Mouse (Mus musculus) activated CD4-positive, CD25-positive, alpha-beta regulatory T cell, adult 4 months (primary cell): ENCODE results near the gene Pou2f1. TPM values are rescaled to one million over a fixed set of nuclear protein-coding genes. Genes with fewer than 3 reads are reported as not detected.

Experiments used
- ATAC-seq: one replicate; pipeline ENCODE4 v1.8.0; 2017
- polyA plus RNA-seq, 2 experiments: library from polyadenylated mRNA; unstranded; fragments of 100-300 nt; shearing (Covaris generic); gene quantifications; one replicate each; pipeline ENCODE4 v1.2.1; 2017

Gene Pou2f1
- polyA plus RNA-seq, 2 experiments from 2014 or later = 34.8 to 36.9 TPM

DNA sequence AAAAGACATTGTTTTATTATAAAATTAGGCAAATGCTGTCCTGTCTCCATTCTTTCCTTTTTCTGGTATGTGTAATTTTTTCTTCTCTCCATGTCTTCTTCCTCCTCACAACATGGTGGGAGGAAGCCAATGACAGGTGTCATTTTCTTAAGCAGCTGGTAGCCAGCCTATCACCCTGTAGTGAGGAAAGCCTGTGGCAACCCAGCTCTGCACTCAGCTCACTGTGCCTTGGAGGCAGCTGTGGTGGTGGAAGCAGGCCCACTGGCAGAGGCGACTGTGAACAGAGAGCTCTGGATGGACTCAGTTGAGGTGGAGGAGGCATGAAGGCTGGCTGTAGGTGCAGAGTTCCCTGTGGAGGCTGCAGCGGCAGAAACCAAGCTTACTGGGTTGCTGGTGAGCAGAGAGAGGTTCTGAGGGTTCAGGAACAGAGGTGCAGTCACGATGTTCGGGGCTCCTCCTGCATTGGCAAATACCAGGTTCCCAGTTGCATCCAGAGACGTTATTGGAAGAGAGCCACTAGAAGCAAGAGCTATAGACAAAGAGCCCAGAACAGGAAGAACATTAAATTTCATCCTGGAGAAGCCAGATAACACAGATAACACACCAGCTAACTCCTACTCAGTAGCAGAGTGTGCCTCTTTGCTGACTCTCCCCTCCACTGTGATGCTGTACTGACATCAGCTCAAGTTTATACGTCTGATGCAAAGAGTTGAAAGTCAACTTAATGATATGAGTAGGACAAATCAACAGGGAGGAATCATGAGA is 126.8 kb downstream of the Pou2f1 start:
- ATAC-seq = no peak

DNA sequence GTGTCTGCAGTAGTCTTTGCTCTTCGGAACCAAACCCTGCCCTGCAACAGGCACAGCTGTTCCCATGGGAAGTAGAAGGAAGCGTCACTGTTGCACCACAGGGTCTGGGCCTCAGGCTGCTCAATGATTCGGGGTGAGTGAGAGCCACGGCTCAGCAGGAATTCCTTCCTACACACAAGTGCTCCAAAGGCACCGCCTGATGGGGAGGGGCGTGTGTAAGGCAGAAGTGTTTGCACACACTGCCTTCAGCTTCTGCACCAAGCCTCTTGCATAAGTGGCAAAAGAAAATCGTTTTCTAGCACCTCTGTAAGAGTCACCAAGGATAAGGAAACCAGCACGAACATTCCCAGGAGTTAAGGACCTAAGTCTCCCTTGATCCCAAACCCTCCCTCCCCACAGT is 127.8 kb downstream of the Pou2f1 start:
- ATAC-seq = no peak

DNA sequence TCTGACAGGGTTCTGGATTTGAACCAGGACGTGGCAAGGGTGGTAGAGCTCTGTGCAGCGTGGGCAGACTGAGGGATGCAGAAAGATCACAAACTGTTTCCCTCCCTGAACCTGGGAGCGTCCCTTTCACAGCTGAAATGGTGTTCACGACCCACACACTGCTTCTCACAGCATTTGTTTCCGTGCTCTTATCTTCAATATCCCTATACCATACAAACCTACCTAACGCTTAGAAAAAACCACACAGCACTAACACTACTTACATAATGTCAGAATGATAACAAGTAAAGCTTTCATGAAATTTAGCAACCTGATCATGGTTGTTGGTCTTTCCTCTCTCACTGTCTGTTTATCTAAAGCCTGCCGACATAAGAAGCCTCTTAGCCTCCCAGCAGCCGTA is 133.8 kb downstream of the Pou2f1 start:
- ATAC-seq = peak; percentile 46

DNA sequence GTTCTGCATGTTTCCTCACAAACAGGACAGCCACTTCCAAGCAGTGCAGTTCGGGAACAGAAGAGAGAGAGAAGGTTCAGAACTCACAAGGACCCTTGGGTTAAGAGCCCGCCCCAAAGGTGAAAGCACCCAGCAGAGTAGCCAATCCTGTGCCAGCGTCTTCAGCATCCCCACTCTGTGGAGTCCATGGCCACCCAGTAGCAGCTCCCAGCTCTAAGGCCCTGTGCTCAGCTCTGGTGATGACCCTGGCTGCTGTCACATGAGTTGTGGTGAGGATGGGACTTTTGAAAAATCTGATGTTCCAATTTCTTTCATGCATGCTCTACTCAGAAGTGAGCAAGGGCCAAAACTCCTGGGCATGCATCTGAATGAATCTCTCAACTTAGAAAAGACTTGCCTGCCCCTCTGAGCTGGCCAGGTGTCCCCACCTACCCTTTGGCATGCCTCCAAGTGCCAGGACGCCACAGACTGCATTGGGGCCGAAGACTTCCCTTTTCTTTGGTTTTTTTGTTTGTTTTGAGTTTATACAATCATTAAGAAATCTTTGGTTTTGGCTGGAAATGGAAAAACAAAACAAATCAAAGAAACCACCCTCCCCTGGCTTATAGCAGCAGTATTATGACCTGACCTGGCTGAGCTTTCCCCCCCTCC is 135.7 kb downstream of the Pou2f1 start:
- ATAC-seq = no peak

DNA sequence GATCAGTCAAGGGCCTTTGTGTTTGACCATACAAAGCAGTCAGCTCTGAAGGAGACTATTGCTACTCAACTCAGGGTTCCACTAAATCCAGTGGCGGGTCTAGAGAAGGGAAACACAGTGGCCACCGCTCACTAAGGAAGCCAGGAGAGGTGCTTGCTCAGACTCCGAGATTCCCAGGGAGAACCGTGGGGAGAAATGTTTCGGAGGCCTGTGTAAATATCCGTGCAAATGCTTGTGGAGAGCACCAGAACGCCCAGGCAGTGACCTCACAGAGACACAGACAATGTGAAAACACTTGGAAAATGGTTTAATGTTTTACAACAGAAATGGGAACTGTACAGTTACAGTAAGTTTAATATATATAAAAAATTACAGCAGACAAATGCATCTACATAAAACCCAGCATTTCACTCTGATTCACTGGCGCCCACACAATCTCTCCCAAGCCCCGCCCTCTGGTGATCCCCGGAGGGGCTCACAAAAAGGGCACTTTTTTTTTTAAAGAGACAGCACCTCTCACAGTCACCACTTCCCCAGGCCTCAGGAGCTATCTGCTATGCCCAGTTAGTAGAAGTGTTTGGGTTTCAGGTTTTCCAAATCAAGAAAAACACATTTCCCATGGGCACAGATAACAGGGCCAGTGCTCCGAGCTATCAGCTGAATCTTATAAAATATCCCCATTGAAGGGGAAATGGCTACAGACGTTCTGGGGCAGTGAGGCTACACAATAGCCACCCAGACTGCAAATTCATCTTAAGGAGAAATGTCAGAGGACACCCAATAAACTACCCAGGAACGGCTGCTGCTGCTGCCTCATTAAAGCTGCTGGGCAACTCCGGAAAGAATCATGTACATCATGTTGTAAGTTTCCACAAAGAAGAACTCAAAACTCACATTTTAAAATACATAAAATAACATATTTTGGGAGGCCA is 137.3 kb downstream of the Pou2f1 start:
- ATAC-seq = no peak

DNA sequence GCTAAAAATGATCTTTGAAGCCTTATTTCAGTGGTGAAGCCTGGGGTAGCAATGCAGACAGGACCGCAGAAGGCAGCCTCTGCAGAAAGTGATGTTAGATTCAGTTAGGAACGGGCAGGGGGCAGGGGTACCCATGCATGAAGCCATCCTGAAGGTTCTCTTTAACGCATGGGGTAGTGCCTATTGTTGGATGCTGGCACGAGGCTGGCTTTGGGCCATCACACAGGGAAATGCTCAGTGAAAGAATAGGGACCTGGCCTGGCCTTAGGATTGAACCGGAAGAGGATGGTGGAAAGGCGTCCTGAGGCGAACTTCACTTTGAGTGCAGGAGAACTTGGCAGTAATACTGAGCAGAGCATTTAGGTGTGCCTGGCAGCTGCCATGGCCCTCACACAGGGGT is 140.4 kb downstream of the Pou2f1 start:
- no peak for ATAC-seq

DNA sequence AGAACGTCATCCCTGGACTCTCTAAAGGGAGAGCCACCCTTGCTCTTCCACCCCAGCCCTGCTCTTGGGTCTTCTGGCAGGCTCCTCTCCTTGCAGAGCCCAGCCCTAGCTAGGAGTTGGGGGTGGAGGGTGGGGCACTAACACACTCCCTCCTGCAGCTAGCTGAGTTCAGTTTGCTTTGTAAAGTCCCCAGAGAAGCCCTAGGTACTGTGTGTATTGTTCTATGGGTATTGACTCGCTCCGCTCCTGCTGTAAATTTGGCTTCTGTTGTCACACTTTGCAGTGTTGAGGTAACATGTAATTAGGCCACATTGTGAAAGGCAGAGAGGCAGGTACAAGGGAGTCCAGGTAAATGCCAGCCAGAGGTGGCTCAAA is 141.3 kb downstream of the Pou2f1 start:
- no peak for ATAC-seq

DNA sequence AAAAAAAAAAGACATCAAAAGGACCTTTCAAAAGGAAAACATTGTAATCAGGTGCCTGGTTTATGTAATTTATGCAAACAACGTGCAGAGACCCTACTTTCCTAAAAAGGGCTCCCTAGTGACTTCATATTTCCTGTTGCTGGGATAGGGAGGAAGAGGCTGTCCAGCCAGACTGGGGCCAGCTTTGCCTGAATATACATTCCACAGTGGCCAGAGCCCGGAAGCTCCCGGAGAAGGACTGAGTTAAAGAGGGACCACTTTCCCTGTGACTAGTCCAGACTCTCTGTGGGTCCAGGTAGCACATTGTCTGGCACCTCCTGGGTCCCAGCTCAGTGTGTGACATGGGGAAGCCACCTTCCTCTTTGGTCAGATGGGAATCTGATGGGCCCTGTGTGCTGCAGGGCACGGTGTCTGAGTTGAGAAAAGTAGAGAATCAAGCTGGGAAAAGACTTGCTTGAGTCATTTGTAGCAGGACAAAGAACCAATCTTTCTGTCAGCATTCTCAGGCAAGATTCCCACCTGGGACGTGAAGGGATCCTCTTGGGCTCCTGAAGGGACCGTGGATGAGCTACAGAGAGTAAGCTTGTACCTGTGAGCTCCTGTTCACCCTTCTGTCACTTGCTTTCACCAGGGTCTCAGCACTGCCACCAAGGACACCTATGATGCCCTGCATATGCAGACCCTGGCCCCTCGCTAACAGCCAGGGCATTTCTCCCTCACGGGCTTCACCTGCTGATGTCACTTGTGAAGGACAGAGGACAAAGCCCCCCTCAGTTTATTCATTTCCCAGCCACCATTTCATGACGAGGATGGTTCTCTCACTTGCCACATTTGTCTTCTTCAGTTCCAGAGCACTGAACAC is 141.9 kb downstream of the Pou2f1 start:
- no peak for ATAC-seq

DNA sequence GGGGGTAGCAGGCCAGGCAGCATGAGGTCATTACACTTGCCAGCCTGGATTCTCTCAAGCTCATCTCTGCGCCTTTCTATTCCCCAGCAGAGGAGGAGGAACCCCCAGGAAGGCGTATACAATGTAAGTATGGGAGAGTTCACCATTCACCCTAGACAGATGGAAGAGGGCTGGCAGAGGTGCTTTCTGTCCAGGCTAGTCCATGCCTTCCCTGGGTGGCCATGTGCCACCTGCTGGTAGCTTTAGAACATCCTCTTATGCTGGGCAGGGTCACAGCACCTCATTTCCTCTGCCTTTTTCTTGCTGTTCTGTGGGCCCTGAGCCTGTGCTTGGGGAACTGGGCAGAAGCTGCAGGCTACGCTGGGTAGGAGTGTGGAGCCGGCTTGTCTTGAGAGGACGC is 144.1 kb downstream of the Pou2f1 start:
- ATAC-seq = peak; percentile 26

DNA sequence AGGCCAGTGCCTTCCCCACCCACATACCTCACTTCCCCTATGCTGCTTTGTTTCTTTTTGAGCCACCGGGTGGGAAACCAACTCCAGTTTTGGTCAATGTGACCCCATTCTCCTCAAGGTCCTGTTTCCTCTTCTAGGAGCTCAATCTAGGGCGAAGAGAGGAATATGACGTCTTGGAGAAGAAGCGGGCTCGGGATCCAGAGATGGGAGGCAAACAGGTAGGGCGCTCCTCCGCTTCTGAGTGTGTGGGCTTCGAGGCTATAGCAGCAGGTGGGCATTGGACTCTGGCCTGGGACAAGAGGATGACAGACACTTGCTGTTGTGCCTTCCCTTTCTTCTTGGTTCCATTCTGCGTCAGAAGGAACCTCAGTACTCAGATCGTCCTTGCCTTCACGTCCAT is 145.2 kb downstream of the Pou2f1 start:
- no peak for ATAC-seq

DNA sequence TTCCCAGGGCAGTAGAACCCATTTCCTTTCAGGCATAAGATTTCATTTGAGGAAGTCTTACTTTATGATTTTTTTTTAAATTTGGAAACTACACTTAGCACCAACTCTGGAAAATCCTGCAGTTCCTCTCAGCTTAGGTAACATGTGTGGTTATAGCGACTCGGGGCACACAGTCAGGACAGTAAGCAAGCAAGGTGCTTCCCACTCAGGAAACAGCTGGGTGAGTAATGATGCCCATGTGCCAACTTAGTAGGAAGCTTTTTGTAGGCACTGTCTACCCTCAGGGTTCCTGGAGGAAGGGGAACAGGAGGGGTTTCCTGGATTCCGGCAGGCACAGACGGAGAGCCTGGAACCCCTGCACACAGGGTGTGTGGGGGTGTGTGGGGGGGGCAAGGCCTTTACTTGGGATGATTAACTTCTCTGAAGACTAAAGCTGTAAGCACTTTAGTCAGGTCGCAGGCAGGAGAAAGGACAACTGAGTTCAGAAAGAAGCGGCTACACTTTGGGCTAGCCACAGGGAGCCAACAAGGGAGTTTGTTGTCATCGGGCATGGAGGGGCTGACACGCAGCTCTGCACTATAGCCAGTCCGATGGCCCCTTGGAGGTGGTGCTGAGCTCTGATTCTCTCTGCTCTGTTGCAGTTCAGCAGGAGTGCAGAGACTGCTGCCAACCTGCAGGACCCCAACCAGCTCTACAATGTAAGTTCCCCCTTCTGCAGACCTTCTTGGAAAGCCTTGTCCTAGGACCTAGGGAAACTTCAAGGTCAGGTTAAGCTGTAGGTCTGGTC is 146.5 kb downstream of the Pou2f1 start:
- no peak for ATAC-seq

DNA sequence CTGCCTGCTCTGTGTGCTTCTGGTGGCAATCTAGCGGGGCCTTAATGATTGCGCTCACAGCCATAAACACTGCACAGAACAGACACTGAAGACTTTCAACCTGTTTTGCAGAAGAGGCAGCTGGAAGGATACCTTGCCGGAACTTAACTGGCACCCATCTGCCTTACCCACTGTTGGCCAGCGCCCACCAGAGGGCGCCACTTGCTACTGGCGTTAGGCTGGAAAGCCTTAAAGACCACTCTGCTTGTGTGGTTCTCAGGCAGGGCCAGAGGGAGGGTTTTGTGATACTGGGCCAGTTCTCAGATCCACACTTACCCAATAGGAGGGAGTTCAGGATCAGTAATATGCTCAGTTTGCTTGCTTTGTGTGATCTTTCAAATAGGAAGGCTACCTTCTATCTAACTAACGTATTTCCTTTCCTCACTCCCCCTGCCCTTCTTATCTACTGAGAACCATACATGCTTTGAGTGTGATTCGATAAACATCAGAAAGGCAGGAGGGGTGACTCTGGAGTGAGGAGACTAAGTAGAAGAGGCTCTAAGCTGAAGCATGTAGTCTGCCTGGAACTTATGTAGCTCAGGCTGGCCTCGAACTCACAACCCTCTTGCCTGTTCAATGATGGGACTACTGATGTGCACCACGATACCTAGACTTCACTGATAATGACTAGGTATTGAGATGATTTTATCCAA is 148.6 kb downstream of the Pou2f1 start:
- ATAC-seq = no peak

DNA sequence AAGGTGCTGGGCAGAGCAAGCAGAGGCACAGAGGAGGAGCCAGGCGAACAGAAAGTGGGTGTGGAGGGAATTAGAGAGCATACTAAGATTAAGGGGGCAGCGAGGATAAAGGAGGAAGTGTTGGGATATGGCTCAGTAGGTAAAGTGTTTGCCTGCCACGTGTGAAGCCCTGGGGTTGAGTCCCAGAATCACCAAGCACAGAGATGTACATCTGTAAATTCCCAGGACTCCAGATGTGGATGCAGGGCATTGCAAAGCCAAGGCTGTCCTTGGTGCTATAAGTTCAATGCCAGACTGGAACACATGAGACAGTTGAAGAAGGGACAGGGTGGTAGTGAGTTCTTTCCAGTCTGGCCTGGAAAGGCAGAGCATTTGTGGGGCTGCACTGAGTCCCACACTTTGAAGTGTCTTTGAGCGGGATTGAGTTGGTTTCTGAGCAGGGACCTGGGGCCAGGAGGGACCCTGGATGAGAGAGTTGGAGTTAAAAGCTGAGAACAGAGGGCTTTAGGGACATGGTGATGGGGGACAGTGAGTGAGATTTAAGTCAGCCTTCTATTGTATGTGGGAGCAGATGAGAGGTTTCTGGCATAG is 149.3 kb downstream of the Pou2f1 start:
- no peak for ATAC-seq

DNA sequence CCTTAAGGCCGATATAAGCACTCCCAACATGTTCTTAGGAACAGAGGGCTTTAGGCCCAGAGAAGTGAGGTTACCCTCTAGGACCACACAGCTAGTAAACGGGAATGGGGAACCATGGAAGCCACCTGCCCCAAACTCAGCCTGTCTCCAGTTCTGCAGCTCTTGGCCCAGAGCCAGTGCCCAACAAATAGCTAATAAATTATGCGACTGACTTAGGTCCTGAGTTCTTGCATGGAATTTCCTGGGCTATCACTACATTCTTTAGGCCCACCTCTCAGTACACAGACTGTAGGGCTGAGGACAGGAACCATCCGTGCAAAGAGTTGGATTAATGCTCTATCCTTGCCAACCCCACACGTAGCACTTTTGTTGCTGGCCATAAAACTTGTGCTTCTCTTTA is 150.3 kb downstream of the Pou2f1 start:
- no peak for ATAC-seq

DNA sequence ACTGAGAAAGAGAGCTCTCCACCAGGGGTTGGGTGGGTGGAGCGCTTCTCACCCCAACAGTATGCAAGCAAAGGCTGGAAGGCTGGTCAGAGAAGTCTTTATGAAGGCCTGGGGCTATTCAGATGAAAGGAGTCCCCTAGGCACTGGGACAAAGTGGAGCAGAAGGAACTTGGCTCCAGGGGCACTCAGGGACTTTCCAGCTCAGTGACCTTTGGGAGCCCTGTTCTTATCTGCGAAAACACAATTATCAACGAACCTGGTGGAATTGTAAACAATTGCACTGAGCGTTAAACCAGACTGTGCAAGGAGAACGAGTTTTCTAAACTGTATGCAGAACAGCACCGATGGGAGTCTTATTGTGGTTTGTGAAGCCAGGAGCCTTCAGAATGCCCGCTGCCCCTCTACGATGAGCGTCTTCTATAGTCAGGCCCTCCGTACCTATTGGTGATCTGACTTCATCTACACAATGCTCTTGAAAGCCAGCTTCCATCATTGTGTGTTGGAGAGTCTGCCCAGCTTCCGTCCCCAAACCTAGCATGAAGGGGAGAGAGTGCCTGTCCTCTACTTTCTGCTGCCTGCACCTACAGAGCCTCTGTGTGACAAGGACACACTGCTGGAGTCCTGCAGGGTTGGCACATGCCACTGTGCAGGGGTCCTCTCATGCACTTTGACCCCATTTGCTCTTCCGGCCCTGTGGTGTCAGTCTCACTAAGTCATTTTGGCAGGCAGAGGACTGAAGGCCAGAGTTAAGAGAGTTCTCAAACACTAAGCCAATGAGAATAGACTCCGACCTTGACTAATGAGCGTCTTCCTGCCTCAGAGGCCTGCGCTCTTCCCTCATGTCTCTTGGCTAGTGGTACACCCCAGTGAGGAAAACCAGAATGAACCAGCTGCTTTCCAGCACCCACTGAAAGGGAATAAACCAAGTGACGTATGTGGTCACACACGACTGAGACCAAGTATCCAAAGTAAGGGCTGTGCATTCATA is 152.7 kb downstream of the Pou2f1 start:
- no peak for ATAC-seq

DNA sequence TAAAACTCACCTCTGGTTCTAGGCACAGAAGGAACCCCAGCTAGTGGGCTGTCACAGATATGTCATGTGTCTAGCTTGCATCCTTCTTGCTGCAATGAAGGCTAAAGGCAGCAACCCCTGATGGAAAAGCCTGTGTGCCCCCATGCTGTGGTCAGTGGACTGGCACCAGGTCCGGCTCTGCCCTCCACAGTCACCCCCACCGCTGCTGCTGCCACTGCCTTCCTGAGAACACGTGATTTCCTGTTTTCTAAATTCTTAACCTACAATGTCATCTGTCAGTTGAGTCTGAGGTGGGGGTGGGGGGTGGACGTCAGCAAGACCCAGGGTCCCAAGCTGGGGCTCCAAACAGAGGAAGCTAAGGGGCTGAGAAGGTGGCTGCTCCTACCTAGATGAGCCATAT is 153.6 kb downstream of the Pou2f1 start:
- ATAC-seq = peak; percentile 44

DNA sequence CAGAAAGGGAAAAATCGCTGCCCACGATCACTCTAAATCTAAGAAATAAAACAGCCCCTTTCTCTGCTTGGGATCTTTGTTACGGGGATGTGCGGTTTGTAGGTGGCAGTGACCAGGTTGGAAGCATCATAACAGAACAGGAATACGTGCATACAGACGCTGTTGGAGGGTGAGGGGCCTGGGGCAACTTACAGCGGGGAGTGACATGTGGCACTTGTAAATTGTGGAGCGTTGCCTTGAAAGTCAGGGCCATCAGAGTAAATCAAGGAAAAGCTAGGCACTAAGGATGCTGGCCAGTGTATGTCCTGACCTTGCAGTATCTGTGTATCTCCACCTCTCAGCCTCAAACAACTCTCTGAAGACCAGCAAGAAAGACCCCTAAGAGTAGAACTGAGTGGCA is 154.1 kb downstream of the Pou2f1 start:
- ATAC-seq = no peak

DNA sequence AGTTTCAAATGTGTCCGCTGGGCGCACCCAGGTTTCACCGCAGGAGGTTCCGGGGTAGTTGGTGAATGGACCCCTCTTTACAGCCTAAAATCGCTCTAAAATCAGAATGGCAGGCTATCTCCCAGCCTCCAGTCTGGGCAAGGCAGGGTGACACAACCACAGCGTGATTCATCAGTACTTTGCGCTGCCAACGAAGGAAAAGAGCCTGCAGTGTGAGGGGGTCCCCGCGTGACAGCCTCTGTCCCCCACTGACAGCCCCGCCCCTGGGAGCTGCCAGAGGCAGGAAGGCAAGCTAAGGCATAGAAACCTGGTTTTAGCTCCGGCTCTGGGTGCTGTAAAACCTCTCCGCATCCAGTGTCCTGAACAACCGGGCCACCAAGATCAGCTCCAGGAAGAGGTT is 157.1 kb downstream of the Pou2f1 start:
- peak; percentile 2 for ATAC-seq

DNA sequence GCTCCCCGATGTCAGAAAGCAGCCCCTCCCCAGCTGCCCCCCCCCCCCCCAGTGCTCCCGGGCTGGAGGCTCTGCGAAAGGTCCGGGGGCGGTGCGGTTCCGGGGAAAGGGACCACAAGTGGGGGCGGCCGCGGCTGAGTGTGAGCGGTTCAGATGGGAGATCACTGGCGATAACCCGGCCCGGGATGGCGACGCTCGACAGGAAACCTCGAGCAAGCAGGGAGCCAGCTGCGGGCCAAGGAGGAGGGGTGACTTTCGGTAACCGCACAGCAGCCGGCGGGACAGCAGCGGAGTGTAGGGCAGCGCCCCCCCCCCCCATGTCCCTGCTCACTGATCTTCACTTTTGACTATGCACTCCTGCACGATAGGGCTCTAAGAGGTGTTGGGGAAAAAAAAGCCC is 157.5 kb downstream of the Pou2f1 start:
- peak; percentile 48 for ATAC-seq
